Mouse (Mus musculus): ENCODE measurements at regions not wholly inside any gene's neighbourhood (a gene's known extent, or its start where the extent isn't known, plus 50 kb on each side); places are given as distances from the start of the nearest gene placed in this dataset.

GRCm38 (mm10) chr10:19432515-19432914 lies 76.2 kb downstream of the Olig3 start:
- TF ChIP-seq CTCF (IDR thresholded peaks at IDR 0.05; ENCODE audit: extremely low read depth, insufficient read depth, insufficient read length, insufficient replicate concordance) (no peak), POLR2A (IDR thresholded peaks at IDR 0.05; ENCODE audit: low read depth, low read length) (no peak)
